Mouse (Mus musculus) ES-E14 (cell line): ENCODE data around the gene Prdx6b.

Source experiments
- CHD2 ChIP-seq: IDR thresholded peaks from 2 replicates; pipeline ENCODE4 v1.6.1; 2014; ENCODE audit warnings: mild to moderate bottlenecking, low read depth, low read length, inconsistent platforms
- HCFC1 ChIP-seq: IDR thresholded peaks from 2 replicates; pipeline ENCODE4 v1.6.1; 2012; ENCODE audit warnings: low read length, inconsistent platforms, borderline replicate concordance; ENCODE audit not compliant: insufficient read depth
- MAFK ChIP-seq: IDR thresholded peaks from 2 replicates; pipeline ENCODE4 v1.6.1; 2014; ENCODE audit warnings: mild to moderate bottlenecking, low read depth, low read length, inconsistent platforms; ENCODE audit not compliant: insufficient read depth
- ZC3H11A ChIP-seq: IDR thresholded peaks from 2 replicates; pipeline ENCODE4 v1.6.1; 2012; ENCODE audit warnings: low read depth, mild to moderate bottlenecking, inconsistent platforms, low read length, borderline replicate concordance
- ZNF384 ChIP-seq: IDR thresholded peaks from 2 replicates; pipeline ENCODE4 v1.6.1; 2012; ENCODE audit warnings: low read depth, low read length, inconsistent platforms

- TF ChIP-seq CHD2 = no peak
- no peak for TF ChIP-seq MAFK
- TF ChIP-seq ZNF384 = no peak
- TF ChIP-seq HCFC1 = no peak
- TF ChIP-seq ZC3H11A = 0 out of 2 replicates have a peak, but pooled peaks have one; percentile 22
These were observed 17.1 kb upstream of the Prdx6b start for GRCm38 (mm10) chr2:80275136-80275535.
